Mouse (Mus musculus) small intestine, adult 2 months (tissue): ENCODE measurements around the gene Ptpn18.

Experiments
- CTCF ChIP-seq: fragments of 200-500 bp; IDR thresholded peaks from 2 replicates; pipeline ENCODE4 v1.5.1; 2012; ENCODE audit warnings: low read depth, mild to moderate bottlenecking, control low read depth, inconsistent platforms, low read length, moderate library complexity, mixed read lengths; ENCODE audit not compliant: insufficient replicate concordance, insufficient read length; ENCODE audit errors: extremely low read depth
- POLR2A ChIP-seq: fragments of 200-500 bp; IDR thresholded peaks from 2 replicates; pipeline ENCODE4 v1.6.1; 2012; ENCODE audit warnings: low read depth, mild to moderate bottlenecking, control low read depth, inconsistent platforms, low read length, moderate library complexity

DNA sequence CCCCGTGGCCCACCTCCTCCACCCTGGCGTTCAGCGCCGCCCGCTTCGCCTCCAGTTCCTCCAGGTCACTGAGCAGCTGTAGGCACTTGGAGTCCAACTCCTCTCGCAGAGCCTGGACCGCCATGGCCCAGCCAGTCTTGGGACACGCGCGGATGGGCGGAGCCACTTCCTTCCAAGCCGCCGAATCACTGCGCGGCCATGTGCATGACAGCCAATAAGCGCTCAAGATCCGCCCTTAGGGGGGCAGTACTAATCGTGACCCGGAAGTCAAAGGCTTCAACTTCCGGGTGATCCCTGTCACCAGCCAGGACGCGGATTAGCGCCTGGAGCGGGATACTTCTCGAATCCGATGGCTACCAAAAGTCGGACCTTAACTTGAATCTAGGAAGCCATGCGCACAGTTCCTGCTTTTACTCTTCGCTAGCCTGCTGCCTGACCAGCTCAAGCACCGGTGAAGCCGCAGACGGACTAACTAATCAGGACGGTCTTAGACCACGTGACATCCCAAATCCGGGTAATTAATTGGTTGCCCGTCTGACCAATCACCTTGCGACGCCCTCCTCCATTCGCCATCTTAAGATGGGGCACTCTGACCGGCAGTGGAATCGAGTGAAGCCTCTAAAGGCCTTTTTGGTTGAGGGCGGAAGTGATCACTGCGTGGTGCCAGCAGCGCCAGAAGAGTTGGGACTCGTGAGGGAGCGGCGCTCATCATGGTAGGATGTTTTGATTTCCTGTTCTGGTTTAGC lies 20.2 kb upstream of the Ptpn18 start, which contains the start of the genes Ccdc115 and Imp4:
- no peak for TF ChIP-seq CTCF
- TF ChIP-seq POLR2A: peak; percentile 47
